8 mouse cellular contexts compared by ENCODE assay signal in the genomic region with DNA sequence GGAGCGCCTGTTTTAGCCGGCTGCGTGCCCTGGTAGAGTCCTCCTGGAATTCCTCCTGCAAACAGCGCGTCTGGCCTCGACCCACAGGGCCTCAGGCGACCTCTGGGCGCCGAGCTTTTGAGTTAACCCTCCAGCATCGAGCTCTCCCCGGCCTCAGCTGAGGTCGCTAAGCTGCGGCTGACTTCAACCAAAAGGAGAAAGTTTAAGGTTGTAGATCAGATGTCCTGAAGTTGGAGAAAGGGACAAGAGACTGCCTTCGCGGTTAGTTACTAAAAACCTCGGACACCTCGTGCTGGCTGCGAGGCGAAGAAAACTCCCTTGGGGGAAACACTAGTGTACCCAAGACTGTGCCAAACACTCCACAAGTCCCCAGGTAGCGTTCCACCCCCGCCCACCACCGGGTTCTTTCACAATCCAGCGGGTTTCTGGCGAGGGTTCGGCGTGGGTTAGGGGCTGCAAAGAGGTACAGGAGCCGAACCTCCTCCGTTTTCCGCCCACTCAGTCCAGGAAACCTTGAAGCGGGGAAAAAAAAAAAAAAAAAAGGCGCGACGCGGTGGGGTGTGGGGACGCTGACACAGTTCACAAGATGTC.
DNase-seq lines count a peak whose midpoint lies in the region; ATAC-seq and TF ChIP-seq lines count a peak whose summit lies in the region.

No protein-coding gene starts in this region.

- H3K27ac ChIP-seq in heart, embryonic 12.5 days (ENCODE audit: poor library complexity, severe bottlenecking): no peak overlapping the region
- no peak overlapping the region for H3K27ac ChIP-seq in midbrain, postnatal 0 days (ENCODE audit: low read depth, low read length)
- H3K27ac ChIP-seq in left cerebral cortex, adult 2 months: no peak overlapping the region

- intact Hi-C loops in left cerebral cortex, adult 2 months (cut with DNase I): loop anchor here (5.0 kb wide), 2 partner anchors 1561 to 1581 kb away; no protein-coding TSS in a partner anchor

- peaks cover 45% of the 10 kb centered on the region for H3K4me1 ChIP-seq in heart, embryonic 12.5 days (replicated peaks)
- H3K4me1 ChIP-seq in midbrain, postnatal 0 days (ENCODE audit: insufficient read depth, low read length): 0 out of 2 replicates have a peak, but pooled peaks cover 3% of the 10 kb centered on the region

- peak overlapping the region; percentile 82 for H3K4me2 ChIP-seq in heart, embryonic 12.5 days
- peak overlapping the region; percentile 28 for H3K4me2 ChIP-seq in midbrain, postnatal 0 days (ENCODE audit: low read depth, low read length, poor library complexity, severe bottlenecking)

- no peak for TF ChIP-seq CTCF in midbrain, postnatal 0 days (IDR thresholded peaks at IDR 0.05)
- TF ChIP-seq CTCF in left cerebral cortex, adult 2 months (IDR thresholded peaks at IDR 0.05): no peak

- WGBS in heart, embryonic 12.5 days: 2% methylated on average over 35 of the region's 35 CpGs
- under 1% methylated on average over 35 of the region's 35 CpGs for WGBS in midbrain, postnatal 0 days

- H3K9ac ChIP-seq in heart, embryonic 12.5 days: 0 out of 2 replicates have a peak overlapping the region, but pooled peaks have one; percentile 38
- H3K9ac ChIP-seq in midbrain, postnatal 0 days (replicated peaks; ENCODE audit: low read length, poor library complexity, severe bottlenecking): no peak overlapping the region

- no peaks in the 10 kb centered on the region for H3K36me3 ChIP-seq in heart, embryonic 12.5 days
- no peaks in the 10 kb centered on the region for H3K36me3 ChIP-seq in midbrain, postnatal 0 days (ENCODE audit: insufficient read depth, low read length)

- no peaks in the 10 kb centered on the region for H3K9me3 ChIP-seq in heart, embryonic 12.5 days (replicated peaks)
- no peaks in the 10 kb centered on the region for H3K9me3 ChIP-seq in midbrain, postnatal 0 days (ENCODE audit: low read length)

- no peak for ATAC-seq in heart, embryonic 12.5 days (ENCODE audit: insufficient number of reproducible peaks, low FRiP score)
- no peak for ATAC-seq in midbrain, postnatal 0 days (ENCODE audit: low FRiP score)

- H3K27me3 ChIP-seq in heart, embryonic 12.5 days (replicated peaks): peaks cover 33% of the 10 kb centered on the region
- peaks cover 45% of the 10 kb centered on the region for H3K27me3 ChIP-seq in midbrain, postnatal 0 days (ENCODE audit: insufficient read depth, low read length)

- peak overlapping the region; percentile 48 for H3K4me3 ChIP-seq in heart, embryonic 12.5 days
- H3K4me3 ChIP-seq in midbrain, postnatal 0 days (ENCODE audit: low read depth, low read length): peak overlapping the region; percentile 2; the same call in 1 of the 2 replicates
- H3K4me3 ChIP-seq in left cerebral cortex, adult 2 months: no peak overlapping the region

- DNase-seq in adrenal gland, adult (ENCODE audit: inconsistent age in 2 of 2, low spot score in 1 of 2): peak; percentile 18 to 69
- DNase-seq in adrenal gland, postnatal 4 days (ENCODE audit: low spot score in 2 of 2): no peak
- peak; percentile 59 for DNase-seq in MN1 (ENCODE audit: low spot score)
- DNase-seq in kidney, postnatal 4 days: peak; percentile 37 to 62
- DNase-seq in midbrain, postnatal 0 days (ENCODE audit: low spot score): no peak
- DNase-seq in thymus, postnatal 4 days: peak; percentile 62
- no peak for DNase-seq in left cerebral cortex, adult 2 months (ENCODE audit: extremely low spot score in 1 of 2, low spot score in 2 of 2)

Comparison
In these comparisons a context has a peak if more than half of its experiments do, and no peak if none do; other contexts are left out.
1. DNase-seq: peak in adrenal gland, adult (2 of 2), MN1 (single experiment), kidney, postnatal 4 days (2 of 2) and thymus, postnatal 4 days (single experiment); none in adrenal gland, postnatal 4 days (0 of 2), midbrain, postnatal 0 days (single experiment) and left cerebral cortex, adult 2 months (0 of 2).